Mouse (Mus musculus) spleen, postnatal 4 days (tissue): Measurements from ENCODE around the gene Hist1h1a.

ENCODE experiments used
- DNase-seq, 2 experiments: peaks; one replicate each; pipeline ENCODE4 v3.0.0; 2022; ENCODE audit warnings: low spot score in 2 of 2

Gene Hist1h1a

DNA sequence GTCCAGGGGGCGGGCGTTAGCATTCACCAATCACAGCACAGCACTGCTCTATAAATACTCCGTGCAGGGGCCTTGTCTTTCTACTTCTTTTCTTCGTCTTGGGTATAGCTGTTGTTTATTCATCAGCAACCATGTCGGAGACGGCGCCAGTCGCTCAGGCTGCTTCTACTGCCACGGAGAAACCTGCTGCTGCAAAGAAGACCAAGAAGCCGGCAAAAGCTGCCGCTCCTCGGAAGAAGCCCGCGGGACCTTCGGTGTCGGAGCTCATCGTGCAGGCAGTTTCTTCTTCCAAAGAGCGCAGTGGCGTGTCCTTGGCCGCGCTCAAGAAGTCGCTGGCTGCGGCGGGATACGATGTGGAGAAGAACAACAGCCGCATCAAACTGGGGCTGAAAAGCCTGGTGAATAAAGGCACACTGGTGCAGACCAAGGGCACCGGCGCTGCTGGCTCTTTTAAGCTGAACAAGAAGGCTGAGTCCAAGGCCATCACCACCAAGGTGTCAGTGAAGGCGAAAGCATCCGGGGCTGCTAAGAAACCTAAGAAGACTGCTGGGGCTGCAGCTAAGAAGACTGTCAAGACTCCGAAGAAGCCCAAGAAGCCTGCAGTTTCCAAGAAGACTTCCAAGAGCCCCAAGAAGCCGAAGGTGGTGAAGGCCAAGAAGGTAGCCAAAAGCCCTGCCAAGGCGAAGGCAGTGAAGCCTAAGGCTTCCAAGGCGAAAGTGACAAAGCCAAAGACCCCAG is at the start of gene Hist1h1a:
Gene Hist1h1a, plus strand, starts transcription at position 81 of the 738 bp plus-strand sequence.
- DNase-seq, result peak; percentile 92 to 93

DNA sequence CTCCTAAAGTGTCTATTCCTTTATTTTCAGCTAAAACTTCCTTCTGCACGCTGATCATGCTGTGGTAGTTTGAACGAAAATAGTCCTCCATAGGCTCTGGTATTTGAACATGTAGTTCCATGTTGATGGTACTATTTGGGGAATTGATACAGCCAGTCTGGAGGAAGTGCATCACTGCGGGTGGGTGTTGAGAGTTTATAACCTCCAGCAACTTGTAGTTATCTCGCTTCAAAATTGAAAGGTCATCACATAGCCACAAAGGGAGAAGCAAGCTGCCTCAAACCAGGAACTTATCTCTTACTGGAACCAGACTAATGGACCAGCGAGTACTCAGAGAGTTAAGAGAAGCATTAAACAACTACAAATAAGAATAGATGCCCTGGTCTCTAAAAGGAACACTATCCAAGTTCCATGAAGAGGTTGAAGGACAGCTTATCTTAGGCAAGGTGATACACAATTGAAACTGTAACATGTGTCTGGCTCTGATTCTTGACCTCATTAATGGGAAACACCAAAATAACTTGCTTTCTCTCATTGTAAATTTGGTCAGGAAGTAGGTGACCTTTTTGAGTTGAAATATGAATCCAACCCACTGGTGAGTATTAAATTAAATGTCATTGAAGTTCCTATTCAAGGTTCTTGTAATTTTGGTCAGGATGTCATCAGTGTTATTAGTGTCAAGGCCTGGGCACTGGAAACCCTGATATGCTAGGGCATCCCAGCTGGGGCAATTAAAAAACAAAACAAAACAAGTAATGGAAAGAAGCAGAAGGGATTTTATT is 47.0 kb upstream of the Hist1h1a start:
- peak in 1 of 2 experiments; percentile 16 for DNase-seq

- peak in 1 of 2 experiments; percentile 51 for DNase-seq
Measured at GRCm38 (mm10) chr13:23717176-23717575, 46.3 kb upstream of the Hist1h1a start.

DNA sequence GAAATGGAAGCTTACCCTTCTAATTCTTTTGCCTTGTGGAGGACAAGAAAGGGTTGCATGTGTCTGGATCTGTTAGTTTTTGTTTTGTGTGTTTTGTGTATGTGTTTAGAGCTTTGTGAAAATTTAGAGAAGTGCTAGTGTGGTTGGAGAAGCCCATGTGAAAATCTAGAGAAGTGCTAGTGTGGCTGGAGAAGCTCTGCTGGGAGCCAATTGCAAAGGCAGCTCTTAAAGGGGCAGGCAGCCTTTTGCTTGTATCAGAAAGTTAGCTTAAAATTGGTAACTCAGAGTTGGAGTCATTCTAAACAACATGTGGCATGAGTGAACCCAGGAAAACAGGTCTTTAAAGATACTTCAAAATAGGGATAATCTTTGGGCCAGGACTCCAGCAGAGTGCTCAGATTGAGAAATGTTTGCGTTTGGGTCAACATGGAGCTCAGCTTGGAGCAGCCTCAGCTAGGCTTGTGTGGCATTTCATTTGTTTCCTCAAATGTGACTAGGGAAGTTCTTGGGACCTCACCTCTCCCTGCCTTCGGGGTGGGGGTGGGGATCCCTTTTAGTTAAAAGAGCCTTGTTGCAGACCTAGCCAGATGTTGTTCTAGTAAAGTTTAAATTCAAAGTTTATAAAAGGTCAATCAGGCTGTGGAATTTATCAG is 45.7 kb upstream of the Hist1h1a start:
- DNase-seq, result peak in 1 of 2 experiments; percentile 40

- DNase-seq, result no peak
Measured at GRCm38 (mm10) chr13:23724239-23724638, 39.2 kb upstream of the Hist1h1a start.

DNA sequence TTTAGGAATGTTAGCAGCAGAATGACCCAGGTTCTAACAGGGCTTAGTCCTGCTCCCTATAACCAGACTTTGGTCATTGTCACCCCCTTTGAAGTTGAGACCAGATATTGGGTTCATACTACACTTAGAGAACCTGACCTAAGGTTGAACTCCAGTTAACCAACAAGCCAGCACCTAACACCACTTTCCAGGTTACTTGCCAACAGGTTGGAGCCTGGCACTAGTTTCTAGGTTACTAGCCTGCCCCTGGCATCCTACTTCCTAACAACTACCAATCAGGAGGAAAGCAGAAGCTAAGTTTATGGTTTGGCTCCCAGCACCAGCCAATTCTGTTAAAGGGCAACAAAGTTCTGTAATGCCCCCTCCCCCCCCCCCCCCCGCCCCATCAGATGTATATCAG is 38.3 kb upstream of the Hist1h1a start:
- peak in 1 of 2 experiments; percentile 34 for DNase-seq

- peak in 1 of 2 experiments; percentile 57 for DNase-seq
Measured at GRCm38 (mm10) chr13:23728472-23729191, 34.8 kb upstream of the Hist1h1a start.

- DNase-seq, result peak in 1 of 2 experiments; percentile 49
Measured at GRCm38 (mm10) chr13:23729192-23729525, 34.3 kb upstream of the Hist1h1a start.

DNA sequence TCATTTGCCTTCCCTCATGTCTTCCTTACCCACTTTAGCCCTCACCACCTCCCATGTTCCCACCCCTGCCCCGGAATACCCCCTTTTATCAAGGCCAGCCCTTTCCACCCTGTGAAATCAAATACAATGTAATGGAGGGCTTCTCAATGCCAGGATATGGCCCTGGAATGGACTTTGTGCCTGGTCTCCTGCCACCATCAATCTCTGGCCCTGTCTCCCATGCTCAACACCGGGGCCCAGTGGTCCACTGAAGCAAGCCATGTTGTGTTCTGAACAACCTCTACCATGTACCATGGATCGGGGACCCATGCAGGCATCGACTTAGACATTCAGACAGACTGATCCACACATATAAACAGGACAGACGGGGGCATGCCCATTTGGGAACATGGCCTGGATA is 33.8 kb upstream of the Hist1h1a start:
- DNase-seq, result peak in 1 of 2 experiments; percentile 54

GRCm38 (mm10) chr13:23730479-23730878 is 33.0 kb upstream of the Hist1h1a start:
- DNase-seq, result peak in 1 of 2 experiments; percentile 49

DNA sequence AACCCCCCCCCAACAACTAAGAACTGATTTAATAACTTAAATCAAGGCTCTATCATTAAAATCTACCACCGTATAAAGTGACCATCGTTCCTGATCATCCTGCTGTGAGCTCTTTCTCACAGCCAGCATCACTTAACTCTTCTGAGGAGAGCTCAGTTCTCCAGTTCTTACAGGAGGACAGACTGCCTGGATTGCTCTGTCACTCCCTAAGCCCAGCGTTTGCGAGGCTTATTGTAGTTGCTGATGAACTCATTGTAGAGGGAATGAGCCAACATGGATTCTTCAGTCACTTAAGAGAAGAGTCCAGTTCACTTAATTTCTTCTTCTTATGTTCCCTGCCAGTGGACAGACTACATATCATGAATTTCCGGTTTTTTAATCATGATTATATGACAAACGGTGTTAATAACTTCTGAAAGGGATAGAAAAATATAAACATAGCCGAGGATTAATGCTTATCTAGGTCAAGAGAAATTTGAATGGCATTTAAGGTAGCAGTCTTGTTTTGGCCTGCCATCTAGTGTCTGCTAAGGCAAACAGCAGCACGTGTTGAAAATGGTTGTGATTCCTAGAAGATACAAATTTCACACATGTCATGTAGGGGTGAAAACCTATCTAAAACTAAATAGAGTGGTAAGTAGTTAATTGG is 31.2 kb upstream of the Hist1h1a start:
- peak in 1 of 2 experiments; percentile 59 for DNase-seq

GRCm38 (mm10) chr13:23737091-23737490 is 26.4 kb upstream of the Hist1h1a start:
- DNase-seq, result peak in 1 of 2 experiments; percentile 52

GRCm38 (mm10) chr13:23738041-23738440 is 25.4 kb upstream of the Hist1h1a start:
- peak; percentile 43 to 72 for DNase-seq

DNA sequence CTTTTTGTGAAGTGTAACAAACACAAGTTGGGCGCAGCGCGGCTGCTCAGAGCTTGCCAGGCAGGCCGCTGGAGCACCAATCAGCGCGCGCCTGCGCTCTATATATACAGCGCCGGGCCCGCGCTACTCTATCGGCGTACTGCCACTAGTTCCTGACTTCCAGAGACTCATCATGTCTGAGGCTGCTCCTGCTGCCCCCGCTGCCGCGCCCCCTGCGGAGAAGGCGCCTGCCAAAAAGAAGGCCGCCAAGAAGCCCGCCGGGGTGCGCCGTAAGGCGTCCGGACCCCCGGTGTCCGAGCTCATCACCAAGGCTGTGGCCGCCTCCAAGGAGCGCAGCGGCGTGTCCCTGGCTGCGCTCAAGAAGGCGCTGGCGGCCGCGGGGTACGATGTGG is 24.8 kb upstream of the Hist1h1a start, which contains the start of gene Hist1h1c:
Gene Hist1h1c, plus strand, starts transcription at position 132 of the 392 bp plus-strand sequence.
- peak; percentile 97 to 100 for DNase-seq

- DNase-seq, result peak; percentile 90 to 97
Measured at GRCm38 (mm10) chr13:23739069-23739921, 24.2 kb upstream of the Hist1h1a start.

GRCm38 (mm10) chr13:23739922-23740252 is 23.6 kb upstream of the Hist1h1a start:
- DNase-seq, result no peak

DNA sequence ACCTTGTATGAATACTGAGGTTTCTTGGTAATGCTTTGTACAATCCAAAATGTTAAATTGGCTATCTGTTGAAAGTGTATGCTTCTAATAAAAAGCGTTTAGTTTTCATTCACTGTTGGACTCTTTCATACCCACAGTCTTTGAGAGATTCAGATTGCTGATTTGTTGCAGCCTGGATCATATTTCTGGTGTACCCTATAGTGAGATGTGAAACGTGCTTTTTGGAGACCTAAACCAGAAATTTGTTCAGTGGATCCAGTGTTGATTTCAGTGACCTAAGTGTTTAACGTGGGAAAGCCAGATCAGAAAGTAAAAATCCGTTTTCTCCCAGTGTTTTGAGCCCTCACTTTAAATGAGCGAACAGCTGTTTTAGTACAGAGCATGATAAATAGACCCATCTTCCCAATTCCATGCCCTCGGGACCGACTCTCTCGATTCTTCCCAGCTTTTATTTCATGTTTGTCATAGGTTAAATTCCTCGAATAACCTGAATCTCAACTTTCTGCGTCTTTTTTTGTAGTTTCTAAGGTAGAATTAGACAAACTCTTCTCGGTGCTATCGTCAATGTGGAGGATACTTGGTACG is 23.1 kb upstream of the Hist1h1a start:
- peak in 1 of 2 experiments; percentile 53 for DNase-seq

DNA sequence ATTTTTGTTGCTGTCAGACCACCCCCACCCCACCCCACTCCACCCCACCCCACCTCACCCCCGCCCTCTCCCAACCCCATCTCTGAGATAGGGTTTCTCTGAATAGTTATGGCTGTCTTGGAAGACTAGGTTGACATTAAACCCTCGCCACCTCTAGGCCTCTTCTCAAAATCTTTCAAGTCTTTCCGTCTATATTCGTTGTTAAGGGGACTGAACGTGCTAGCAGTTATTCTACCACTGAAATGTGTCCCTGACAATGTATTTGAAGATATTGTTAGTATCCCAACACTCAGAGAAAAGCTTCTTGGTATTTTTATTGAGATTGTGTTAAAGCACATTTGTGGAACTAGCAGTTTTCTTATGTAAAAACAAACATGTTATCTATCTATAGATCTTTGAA is 22.6 kb upstream of the Hist1h1a start:
- DNase-seq, result peak in 1 of 2 experiments; percentile 56

DNA sequence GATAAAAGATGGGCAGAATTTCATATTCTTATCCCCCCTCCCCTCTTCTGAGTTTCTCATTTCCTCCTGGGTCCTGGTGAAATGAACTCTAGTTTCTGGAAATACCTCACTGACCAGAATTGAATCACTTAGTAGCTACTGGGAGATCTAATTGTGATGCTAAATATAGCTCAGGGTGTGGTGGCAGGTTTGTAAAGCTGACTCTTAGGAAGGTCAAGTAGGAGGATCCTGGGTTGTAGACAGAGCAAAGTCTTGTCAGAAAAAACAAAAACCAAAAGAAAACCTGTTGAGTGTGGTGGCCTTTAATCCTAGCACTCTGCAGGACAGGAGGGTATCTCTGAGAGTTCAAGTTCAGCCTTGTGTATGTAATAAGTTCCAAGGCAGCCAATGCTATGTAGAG is 21.5 kb upstream of the Hist1h1a start:
- DNase-seq, result peak in 1 of 2 experiments; percentile 30

DNA sequence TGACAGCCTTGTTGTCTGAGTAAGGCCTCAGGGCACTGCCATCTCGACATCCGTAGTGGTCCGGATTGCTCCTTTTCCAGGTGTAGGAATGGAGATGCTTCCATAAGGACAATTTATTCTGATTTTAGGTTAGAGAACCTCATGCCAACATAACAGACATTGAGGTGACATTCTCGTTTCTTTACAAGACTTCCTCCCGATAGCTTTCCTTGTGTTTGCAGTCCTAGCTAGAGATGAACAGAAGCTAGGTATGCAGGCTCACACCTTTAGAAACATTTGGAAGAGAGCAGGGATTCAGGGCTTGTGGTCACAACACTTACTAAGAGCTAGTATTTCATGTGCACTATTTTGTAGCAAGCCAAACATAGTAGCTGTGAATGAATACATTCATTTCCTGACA is 20.3 kb upstream of the Hist1h1a start:
- DNase-seq, result peak in 1 of 2 experiments; percentile 44
